Mouse (Mus musculus) testis, adult 2 months (tissue): Measurements from ENCODE around the gene Tkfc.

ENCODE experiments used
- CTCF ChIP-seq: fragments of 200-500 bp; IDR thresholded peaks from 2 replicates; pipeline ENCODE4 v1.5.1; 2012; ENCODE audit warnings: low read depth, mild to moderate bottlenecking, inconsistent platforms, low read length, moderate library complexity; ENCODE audit not compliant: control insufficient read depth, insufficient read depth, insufficient replicate concordance
- POLR2A ChIP-seq: fragments of 200-500 bp; IDR thresholded peaks from 2 replicates; pipeline ENCODE4 v1.6.1; 2012; ENCODE audit warnings: low read depth, mild to moderate bottlenecking, inconsistent platforms, low read length, moderate library complexity; ENCODE audit not compliant: control insufficient read depth

- TF ChIP-seq CTCF, result no peak
- TF ChIP-seq POLR2A, result no peak
Measured at GRCm38 (mm10) chr19:10589127-10589857, 16.2 kb downstream of the Tkfc start.
